Mouse (Mus musculus) E14TG2a.4 (cell line): Measurements from ENCODE around the gene Tex50.

Source experiments
- H3K27me3 ChIP-seq: 2 replicates; pipeline ENCODE4 v1.6.1; 2014; ENCODE audit warnings: low read length, control low read depth; ENCODE audit not compliant: insufficient read depth
- H3K36me3 ChIP-seq: 2 replicates; pipeline ENCODE4 v1.6.1; 2014; ENCODE audit warnings: low read length, control low read depth; ENCODE audit not compliant: insufficient read depth
- H3K4me1 ChIP-seq: replicated peaks from 2 replicates; pipeline ENCODE4 v1.6.1; 2014; ENCODE audit warnings: low read depth, low read length, control low read depth
- H3K4me3 ChIP-seq: replicated peaks from 2 replicates; pipeline ENCODE4 v1.5.1; 2014; ENCODE audit warnings: mild to moderate bottlenecking, low read length
- H3K9me3 ChIP-seq: 2 replicates; pipeline ENCODE4 v1.6.1; 2014; ENCODE audit warnings: low read length, control low read depth
- CTCF ChIP-seq: conservative IDR thresholded peaks from 2 replicates; pipeline ENCODE4 v1.5.1; 2014; ENCODE audit warnings: low read length
- NANOG ChIP-seq: IDR thresholded peaks from 2 replicates; pipeline ENCODE4 v1.6.1; 2014; ENCODE audit warnings: borderline replicate concordance, low read length, mixed read lengths
- POU5F1 ChIP-seq: IDR thresholded peaks from 2 replicates; pipeline ENCODE4 v1.6.1; 2014; ENCODE audit warnings: low read length, borderline replicate concordance

Tex50 gene

DNA sequence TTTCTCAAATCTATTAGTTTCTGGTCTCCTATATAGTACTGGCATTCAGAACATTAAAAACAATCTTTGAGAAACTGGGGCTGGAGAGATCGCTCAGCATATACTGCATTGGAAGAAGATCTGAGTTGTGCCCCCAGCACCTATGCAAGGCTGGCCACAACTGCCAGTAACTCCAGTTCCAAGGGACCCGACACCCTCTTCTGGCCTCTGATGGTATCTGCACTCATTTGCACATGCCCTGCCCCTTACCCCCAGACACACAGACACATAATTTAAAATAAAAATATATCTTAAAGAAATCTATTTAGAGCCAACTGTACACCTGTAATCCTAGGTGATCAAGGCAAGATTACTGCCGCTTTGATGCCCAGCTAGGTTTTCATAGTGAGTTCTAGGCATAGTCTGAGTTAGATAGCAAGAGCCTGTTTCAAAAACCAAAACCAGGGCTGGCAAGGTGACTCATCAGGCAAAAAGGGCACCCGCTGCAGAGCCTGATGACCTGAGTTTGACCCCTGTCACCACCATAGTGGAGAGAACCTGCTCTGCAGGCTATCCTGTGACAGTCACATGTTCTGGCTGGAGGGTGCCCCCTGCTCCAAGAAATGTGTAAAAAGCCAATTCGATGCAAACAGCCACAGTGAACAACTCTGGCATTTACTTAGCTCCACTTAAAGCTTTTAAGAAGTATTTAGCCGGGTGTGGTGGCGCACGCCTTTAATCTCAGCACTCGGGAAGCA lies 18.9 kb downstream of the Tex50 start:
- H3K4me1 ChIP-seq = peaks cover 33% of the 10 kb centered on the region
- peaks cover 13% of the 10 kb centered on the region for H3K36me3 ChIP-seq
- no peak overlapping the region for H3K4me3 ChIP-seq
- H3K27me3 ChIP-seq = no peaks in the 10 kb centered on the region
- peaks cover 15% of the 10 kb centered on the region for H3K9me3 ChIP-seq
- TF ChIP-seq NANOG = no peak
- TF ChIP-seq CTCF = peak; percentile 46

DNA sequence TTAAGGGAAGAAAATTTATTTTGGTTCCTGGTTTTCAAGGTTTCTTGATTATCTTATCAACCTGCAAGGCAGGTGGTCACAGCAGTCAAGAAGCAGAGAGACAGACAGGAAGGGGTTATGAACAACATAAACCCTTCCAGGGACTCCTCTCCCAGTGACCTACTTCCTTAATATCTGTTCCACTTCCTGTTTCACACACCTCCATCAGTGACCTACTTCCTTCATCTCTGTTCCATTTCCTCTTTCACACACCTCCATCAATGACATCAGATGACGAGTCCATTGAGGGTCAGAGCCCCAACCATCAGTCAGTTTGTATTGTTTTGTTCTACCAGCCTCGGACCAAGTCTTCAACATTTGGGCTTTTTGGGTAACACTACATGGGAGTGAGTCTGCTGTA lies 19.6 kb downstream of the Tex50 start:
- TF ChIP-seq CTCF = no peak
- TF ChIP-seq POU5F1 = no peak
- TF ChIP-seq NANOG = no peak
- Histone ChIP-seq H3K4me1 (peaks cover 33% of the 10 kb centered on the region), H3K9me3 (peaks cover 9% of the 10 kb centered on the region), H3K36me3 (peaks cover 7% of the 10 kb centered on the region), H3K4me3 (no peak overlapping the region), H3K27me3 (no peaks in the 10 kb centered on the region)

DNA sequence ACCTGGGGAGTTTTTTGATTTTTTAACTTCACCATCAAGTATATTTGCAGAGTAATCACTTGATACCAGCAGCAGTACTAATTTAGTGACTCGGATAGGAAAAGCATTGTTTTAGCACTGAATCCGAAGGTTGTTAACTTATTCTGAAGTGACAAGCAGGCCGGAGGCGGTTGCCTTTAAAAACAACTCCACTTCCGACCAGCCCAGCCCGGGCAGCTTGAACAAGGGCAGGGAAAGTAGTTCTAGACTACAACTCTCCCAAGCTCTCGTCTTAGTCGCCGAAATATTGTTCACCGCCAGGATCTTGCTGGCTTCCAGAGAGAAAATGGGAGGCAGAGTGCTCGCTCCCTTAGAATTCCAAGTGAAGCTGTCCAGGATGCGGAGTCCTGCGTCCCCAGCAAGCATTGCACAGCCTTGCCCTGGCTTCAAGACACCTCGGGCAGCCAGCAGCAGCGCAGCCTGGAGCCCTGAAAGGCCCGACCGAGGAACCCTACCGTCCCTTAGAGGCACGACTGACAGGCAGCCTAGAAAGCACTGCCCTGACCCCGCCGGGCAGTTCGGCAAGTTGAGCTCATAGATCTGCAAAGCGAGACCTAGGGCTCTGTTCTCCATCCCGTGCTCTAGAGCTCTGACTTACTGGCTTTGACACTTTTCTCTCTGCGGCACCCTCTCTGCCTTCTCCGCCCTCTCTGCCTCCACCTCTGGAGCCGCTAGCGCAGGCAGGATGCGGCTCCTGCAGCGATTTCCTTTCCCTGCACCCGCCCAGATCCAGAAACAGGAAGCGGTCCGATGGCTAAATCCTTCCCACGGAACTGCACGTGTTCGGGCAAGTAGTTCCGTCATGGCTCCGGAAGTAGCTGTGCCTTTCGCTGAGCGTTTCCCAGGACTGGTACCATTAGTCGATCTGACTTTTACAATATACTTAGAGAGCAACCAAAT lies 28.1 kb downstream of the Tex50 start, which contains the start of gene Klhl20:
Gene Klhl20, minus strand, starts transcription at position 786 of the 939 bp plus-strand sequence.
- Histone ChIP-seq H3K4me1 (peaks cover 10% of the 10 kb centered on the region), H3K27me3 (no peaks in the 10 kb centered on the region), H3K36me3 (no peaks in the 10 kb centered on the region), H3K4me3 (peak within 1 kb of the TSS; percentile 96), H3K9me3 (no peaks in the 10 kb centered on the region)
- TF ChIP-seq CTCF (no peak), POU5F1 (no peak), NANOG (no peak)

DNA sequence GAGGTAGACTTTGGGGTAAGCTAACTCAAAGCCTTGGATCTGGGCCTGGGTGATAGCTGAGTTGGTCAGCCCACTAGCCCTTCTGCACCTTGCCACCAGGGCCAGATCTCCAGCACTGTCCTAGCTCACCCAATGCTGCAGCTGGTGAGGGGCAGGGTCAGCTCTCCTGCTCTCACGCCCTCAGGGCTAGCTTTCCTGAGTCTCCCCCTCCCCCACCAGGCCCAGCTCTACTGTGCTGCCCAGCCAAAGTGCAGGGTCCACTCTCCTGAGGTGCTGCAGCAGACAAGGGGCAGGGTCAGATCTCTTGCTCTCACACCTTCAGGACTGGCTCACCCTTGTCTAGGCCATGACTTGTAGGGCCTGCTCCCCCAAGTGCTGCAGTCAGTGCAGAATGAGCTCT lies 32.7 kb downstream of the Tex50 start:
- Histone ChIP-seq H3K4me1 (peaks cover 10% of the 10 kb centered on the region), H3K27me3 (no peaks in the 10 kb centered on the region), H3K9me3 (no peaks in the 10 kb centered on the region), H3K36me3 (no peaks in the 10 kb centered on the region), H3K4me3 (no peak overlapping the region)
- no peak for TF ChIP-seq NANOG

DNA sequence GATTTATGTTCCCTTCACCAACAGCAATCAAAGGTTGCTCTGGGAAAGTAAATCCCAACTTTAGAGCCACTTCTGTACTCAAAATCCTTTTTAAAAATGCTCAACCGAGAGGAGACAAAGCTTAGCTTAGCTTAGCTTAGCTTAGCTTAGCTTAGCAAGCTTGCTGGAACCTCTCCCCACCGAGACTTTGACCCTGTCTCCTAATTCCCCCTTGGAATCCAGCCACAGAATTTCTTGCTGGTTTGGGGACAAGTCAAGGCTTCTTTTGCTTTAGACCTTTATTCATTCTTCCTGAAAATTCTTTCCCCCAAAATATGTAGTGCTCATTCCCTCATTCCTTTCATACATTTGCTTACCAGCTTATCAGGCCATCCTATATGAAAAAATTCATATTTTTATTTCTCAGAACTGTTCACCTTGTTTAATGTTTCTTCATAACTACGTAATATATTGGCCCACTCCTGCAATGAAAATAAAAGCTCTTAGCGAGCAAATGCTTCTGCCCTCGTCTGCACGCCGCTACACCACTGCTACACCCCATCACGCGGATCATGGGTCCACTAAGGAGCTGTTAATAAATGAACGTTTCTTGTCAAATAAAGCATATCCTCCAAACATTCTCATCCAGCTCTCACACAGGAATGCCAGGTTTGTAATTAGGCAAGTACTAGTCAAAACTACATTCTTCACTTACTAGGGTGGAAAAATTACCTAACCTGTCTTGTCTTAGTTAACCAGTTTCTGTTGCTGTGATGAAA lies 36.3 kb downstream of the Tex50 start:
- H3K27me3 ChIP-seq = no peaks in the 10 kb centered on the region
- TF ChIP-seq NANOG = no peak
- TF ChIP-seq POU5F1 = no peak
- no peak for TF ChIP-seq CTCF
- no peaks in the 10 kb centered on the region for H3K4me1 ChIP-seq

DNA sequence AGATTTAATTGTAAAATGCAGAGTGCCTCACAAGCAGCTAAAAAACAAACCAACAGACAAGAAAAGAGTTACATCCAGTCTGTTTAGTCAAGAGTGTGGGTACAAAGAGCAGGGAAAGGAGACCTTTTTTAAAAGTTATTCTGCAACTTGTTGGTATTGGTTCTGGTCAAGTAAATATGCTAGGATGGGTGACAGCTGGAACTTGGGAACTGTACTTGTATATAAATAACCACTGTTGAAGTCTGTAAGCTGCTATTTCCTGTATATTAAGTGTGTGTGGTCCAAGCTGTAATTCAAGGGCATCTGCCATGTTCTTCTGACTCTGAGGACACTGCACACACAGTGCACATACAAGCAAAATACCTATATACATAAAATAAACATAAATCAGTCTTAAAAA lies 44.5 kb downstream of the Tex50 start:
- TF ChIP-seq NANOG = no peak
- no peak for TF ChIP-seq POU5F1
- no peak for TF ChIP-seq CTCF
- Histone ChIP-seq H3K4me3 (no peak overlapping the region), H3K27me3 (no peaks in the 10 kb centered on the region), H3K4me1 (no peaks in the 10 kb centered on the region), H3K9me3 (no peaks in the 10 kb centered on the region), H3K36me3 (peaks cover 2% of the 10 kb centered on the region; the same call in 1 of the 2 replicates)

More for the DNA sequence above, 36.3 kb downstream of the Tex50 start:
- no peak overlapping the region for H3K4me3 ChIP-seq
- no peaks in the 10 kb centered on the region for H3K36me3 ChIP-seq
- no peaks in the 10 kb centered on the region for H3K9me3 ChIP-seq

DNA sequence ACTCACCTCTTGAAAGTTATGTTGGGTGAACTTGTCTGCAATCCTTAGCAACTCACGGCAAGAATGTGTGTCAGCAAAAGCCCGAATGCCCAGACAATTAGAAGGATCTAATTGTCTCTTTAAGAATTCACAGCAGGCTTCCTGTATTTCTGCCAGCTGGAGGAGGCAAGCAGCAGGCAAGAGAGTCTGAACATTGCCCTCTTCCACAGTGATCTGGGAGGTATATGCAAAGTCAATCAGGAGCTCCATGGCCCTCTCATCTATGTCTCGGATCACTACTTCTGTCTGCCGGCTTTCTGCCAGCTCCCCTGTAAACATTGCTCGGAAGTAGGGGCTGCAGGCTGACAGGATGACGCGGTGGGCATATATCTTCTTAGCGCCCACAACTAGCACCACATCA lies 49.9 kb downstream of the Tex50 start:
- Histone ChIP-seq H3K27me3 (no peaks in the 10 kb centered on the region), H3K4me3 (no peak overlapping the region), H3K36me3 (peaks cover 15% of the 10 kb centered on the region), H3K9me3 (no peaks in the 10 kb centered on the region), H3K4me1 (no peaks in the 10 kb centered on the region)
- no peak for TF ChIP-seq POU5F1
- TF ChIP-seq NANOG = no peak
- TF ChIP-seq CTCF = no peak
